Mouse (Mus musculus) hindbrain, postnatal 0 days (tissue): ENCODE data around the gene Fgfr2. TPM values are rescaled to one million over a fixed set of nuclear protein-coding genes. Genes with fewer than 3 reads are reported as not detected.

Source experiments
- ATAC-seq: fragments of 200-750 bp; cut with Nextera tagmentation; 2 replicates; pipeline ENCODE4 v1.8.0; 2017; ENCODE audit warnings: mild to moderate bottlenecking, moderate TSS enrichment, moderate library complexity
- DNase-seq: peaks from one replicate; pipeline ENCODE4 v3.0.0-alpha.2; 2015; ENCODE audit warnings: low spot score
- H3K27ac ChIP-seq: fragments of 300-500 bp; sonication (generic); 2 replicates; pipeline ENCODE4 v1.5.1; 2014; ENCODE audit warnings: mild to moderate bottlenecking
- H3K27me3 ChIP-seq: fragments of 300-500 bp; sonication (generic); 2 replicates; pipeline ENCODE4 v1.6.1; 2014; ENCODE audit warnings: low read length, mixed read lengths; ENCODE audit not compliant: insufficient read depth
- H3K36me3 ChIP-seq: fragments of 300-500 bp; sonication (generic); 2 replicates; pipeline ENCODE4 v1.6.1; 2014; ENCODE audit warnings: low read length, mixed read lengths; ENCODE audit not compliant: insufficient read depth
- H3K4me1 ChIP-seq: fragments of 300-500 bp; sonication (generic); 2 replicates; pipeline ENCODE4 v1.6.1; 2014; ENCODE audit warnings: antibody characterized with exemption, low read length, mixed read lengths; ENCODE audit not compliant: insufficient read depth
- H3K4me2 ChIP-seq: fragments of 300-500 bp; sonication (generic); 2 replicates; pipeline ENCODE4 v1.6.1; 2014; ENCODE audit warnings: low read depth, mild to moderate bottlenecking, low read length, moderate library complexity, mixed read lengths
- H3K4me3 ChIP-seq: fragments of 300-500 bp; sonication (generic); 2 replicates; pipeline ENCODE4 v1.5.1; 2014; ENCODE audit warnings: low read length
- H3K9ac ChIP-seq: fragments of 300-500 bp; sonication (generic); replicated peaks from 2 replicates; pipeline ENCODE4 v1.6.1; 2014; ENCODE audit warnings: mild to moderate bottlenecking, low read length, moderate library complexity, mixed read lengths
- H3K9me3 ChIP-seq: fragments of 300-500 bp; sonication (generic); 2 replicates; pipeline ENCODE4 v1.6.1; 2016; ENCODE audit warnings: low read length, mixed read lengths
- CTCF ChIP-seq: IDR thresholded peaks from 2 replicates; pipeline ENCODE4 v1.5.1; 2016; ENCODE audit warnings: antibody characterized with exemption, control low read depth, low read depth
- WGBS: fragments of 180-500 bp; shearing (Covaris S2); extraction: QIAGEN DNeasy Blood & Tissue Kit; methylation state at CpG from one replicate; pipeline ENCODE4 v1.1.7; 2014; 5-methylcytosine and 5-hydroxymethylcytosine counted together
- polyA plus RNA-seq: library from polyadenylated mRNA; unstranded; fragments of >200 nt; fragmentation: Nextera tagmentation; extraction: Ambion mirVana; gene quantifications from 2 replicates; pipeline ENCODE4 v1.2.1, GENCODE M21; 2015
- total RNA-seq: library from RNA; depleted of rRNA; stranded (reverse); fragments of >200 nt; gene quantifications from 2 replicates; pipeline ENCODE4 v1.2.3, GENCODE M21; 2014

Gene Fgfr2
- total and polyA plus RNA-seq, 2 experiments from 2014 or later = 17.3 to 49.0 TPM

- WGBS = 74% methylated on average over 14 of the region's 14 CpGs
- no peak for TF ChIP-seq CTCF
- H3K27me3 ChIP-seq = no peaks in the 10 kb centered on the region
- no peak overlapping the region for H3K27ac ChIP-seq
- peaks cover 8% of the 10 kb centered on the region for H3K4me1 ChIP-seq
- no peaks in the 10 kb centered on the region for H3K9me3 ChIP-seq
- ATAC-seq = no peak
- H3K4me2 ChIP-seq = no peak overlapping the region
- no peak for DNase-seq
- no peak overlapping the region for H3K4me3 ChIP-seq
- H3K36me3 ChIP-seq = no peaks in the 10 kb centered on the region
- no peak overlapping the region for H3K9ac ChIP-seq
Measured at GRCm38 (mm10) chr7:132339041-132339839, 783.9 kb downstream of the Fgfr2 start.

- 63% methylated on average over 6 of the region's 6 CpGs for whole genome bisulfite sequencing
- Histone ChIP-seq H3K4me2 (no peak overlapping the region), H3K9me3 (no peaks in the 10 kb centered on the region), H3K4me3 (no peak overlapping the region), H3K27ac (no peak overlapping the region), H3K4me1 (peaks cover 8% of the 10 kb centered on the region), H3K27me3 (no peaks in the 10 kb centered on the region), H3K9ac (no peak overlapping the region), H3K36me3 (no peaks in the 10 kb centered on the region)
- no peak for TF ChIP-seq CTCF
- DNase-seq = no peak
- ATAC-seq = no peak
Measured at GRCm38 (mm10) chr7:132338350-132338749, 784.8 kb downstream of the Fgfr2 start.

GRCm38 (mm10) chr7:132337268-132337917 is 785.8 kb downstream of the Fgfr2 start:
- DNase-seq = no peak
- H3K27me3 ChIP-seq = no peaks in the 10 kb centered on the region

GRCm38 (mm10) chr7:132336781-132337180 is 786.4 kb downstream of the Fgfr2 start:
- Histone ChIP-seq H3K27me3 (no peaks in the 10 kb centered on the region), H3K4me1 (peaks cover 8% of the 10 kb centered on the region), H3K36me3 (no peaks in the 10 kb centered on the region), H3K9ac (no peak overlapping the region), H3K4me2 (no peak overlapping the region), H3K4me3 (no peak overlapping the region), H3K27ac (0 out of 2 replicates have a peak overlapping the region, but pooled peaks have one; percentile 34), H3K9me3 (no peaks in the 10 kb centered on the region)
- WGBS = 52% methylated on average over 3 of the region's 3 CpGs
- no peak for DNase-seq
- no peak for TF ChIP-seq CTCF
- ATAC-seq = no peak

More at GRCm38 (mm10) chr7:132337268-132337917, 785.8 kb downstream of the Fgfr2 start:
- no peaks in the 10 kb centered on the region for H3K9me3 ChIP-seq
- no peaks in the 10 kb centered on the region for H3K36me3 ChIP-seq
- H3K27ac ChIP-seq = 0 out of 2 replicates have a peak overlapping the region, but pooled peaks have one; percentile 34
- H3K9ac ChIP-seq = no peak overlapping the region
- peaks cover 8% of the 10 kb centered on the region for H3K4me1 ChIP-seq
- ATAC-seq = no peak
- TF ChIP-seq CTCF = no peak
- 61% methylated on average over 11 of the region's 11 CpGs for WGBS
- no peak overlapping the region for H3K4me3 ChIP-seq
- H3K4me2 ChIP-seq = no peak overlapping the region

GRCm38 (mm10) chr7:132335367-132335766 is 787.8 kb downstream of the Fgfr2 start:
- TF ChIP-seq CTCF = no peak
- Histone ChIP-seq H3K27me3 (no peaks in the 10 kb centered on the region), H3K4me2 (no peak overlapping the region), H3K27ac (no peak overlapping the region), H3K4me1 (peaks cover 8% of the 10 kb centered on the region), H3K9me3 (no peaks in the 10 kb centered on the region), H3K9ac (no peak overlapping the region), H3K4me3 (no peak overlapping the region), H3K36me3 (no peaks in the 10 kb centered on the region)
- DNase-seq = no peak
- no peak for ATAC-seq
- 95% methylated on average over 4 of the region's 4 CpGs for WGBS

- no peak for TF ChIP-seq CTCF
- 80% methylated on average over 1 of the region's 1 CpGs for WGBS
- no peak overlapping the region for H3K27ac ChIP-seq
- no peaks in the 10 kb centered on the region for H3K27me3 ChIP-seq
- H3K4me1 ChIP-seq = peaks cover 8% of the 10 kb centered on the region
- no peak overlapping the region for H3K4me3 ChIP-seq
- no peak overlapping the region for H3K4me2 ChIP-seq
- ATAC-seq (no peak), DNase-seq (no peak)
- H3K9ac ChIP-seq = no peak overlapping the region
- no peaks in the 10 kb centered on the region for H3K36me3 ChIP-seq
- no peaks in the 10 kb centered on the region for H3K9me3 ChIP-seq
Measured at GRCm38 (mm10) chr7:132333078-132333477, 790.1 kb downstream of the Fgfr2 start.
